Mouse (Mus musculus) myocyte (in vitro differentiated cells): ENCODE results near the gene Fcgr4.

Experiments
- E2F4 ChIP-seq: IDR thresholded peaks from one replicate; pipeline ENCODE4 v1.6.1; 2011; ENCODE audit warnings: mild to moderate bottlenecking, control low read depth, moderate library complexity; ENCODE audit not compliant: insufficient read depth
- MAX ChIP-seq: IDR thresholded peaks from one replicate; pipeline ENCODE4 v1.6.1; 2011; ENCODE audit warnings: low read depth, mild to moderate bottlenecking, control low read depth
- MYOG ChIP-seq, 3 experiments: IDR thresholded peaks; one replicate each; pipeline ENCODE4 v1.6.1; 2011; ENCODE audit warnings: control low read depth in 2 of 3, low read depth in 2 of 3, mild to moderate bottlenecking in 2 of 3; ENCODE audit not compliant: insufficient read length in 2 of 3, control insufficient read depth in 1 of 3, insufficient read depth in 1 of 3
- POLR2A ChIP-seq: IDR thresholded peaks from one replicate; pipeline ENCODE4 v1.6.1; 2011; ENCODE audit warnings: low read depth, mild to moderate bottlenecking, control low read depth, moderate library complexity; ENCODE audit not compliant: insufficient read length
- POLR2AphosphoS2 ChIP-seq: IDR thresholded peaks from one replicate; pipeline ENCODE4 v1.6.1; 2011; ENCODE audit warnings: low read depth, control low read depth; ENCODE audit not compliant: insufficient read length
- SRF ChIP-seq: IDR thresholded peaks from one replicate; pipeline ENCODE4 v1.6.1; 2011; ENCODE audit warnings: low read depth; ENCODE audit not compliant: control insufficient read depth, insufficient read length
- TCF12 ChIP-seq: IDR thresholded peaks from one replicate; pipeline ENCODE4 v1.6.1; 2011; ENCODE audit warnings: mild to moderate bottlenecking, control low read depth; ENCODE audit not compliant: poor library complexity, insufficient read depth, severe bottlenecking
- USF1 ChIP-seq: IDR thresholded peaks from one replicate; pipeline ENCODE4 v1.6.1; 2011; ENCODE audit warnings: low read depth, mild to moderate bottlenecking, control low read depth, moderate library complexity

DNA sequence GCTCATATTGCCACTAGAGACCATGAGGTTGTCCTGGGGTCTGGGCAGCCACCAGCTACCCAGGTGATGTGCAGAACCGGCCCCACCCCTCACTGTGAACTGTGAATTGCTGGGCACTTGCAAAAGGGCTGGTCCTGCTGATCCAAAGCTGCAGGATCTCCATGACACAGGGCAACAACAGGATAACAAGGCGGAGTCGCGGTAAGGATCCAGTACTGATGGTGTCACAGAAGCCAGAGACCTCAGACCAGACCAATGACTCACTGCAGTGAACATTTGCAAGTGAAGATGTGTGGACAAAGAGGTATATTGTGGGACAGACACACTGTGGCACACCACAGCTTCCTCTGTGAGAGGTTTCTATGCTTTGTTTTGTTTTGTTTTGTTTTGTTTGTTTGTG is 40.1 kb upstream of the Fcgr4 start:
- TF ChIP-seq MYOG (IDR thresholded peaks at IDR 0.05; ENCODE audit: control insufficient read depth in 1 of 3, insufficient read depth in 1 of 3, insufficient read length in 2 of 3, low read depth in 2 of 3) = no peak
- no peak for TF ChIP-seq MAX
- TF ChIP-seq POLR2AphosphoS2 = no peak
- no peak for TF ChIP-seq USF1
- TF ChIP-seq TCF12 = no peak
- TF ChIP-seq POLR2A = no peak
- no peak for TF ChIP-seq E2F4
- no peak for TF ChIP-seq SRF
